Mouse (Mus musculus): ENCODE measurements around the gene Lpar1.

GRCm38 (mm10) chr4:58490374-58490773 lies 63.3 kb downstream of the Lpar1 start:
- no peak for TF ChIP-seq UBTF (IDR thresholded peaks at IDR 0.05; ENCODE audit: borderline replicate concordance, insufficient read depth, low read depth, low read length)
- no peak for TF ChIP-seq E2F4 (IDR thresholded peaks at IDR 0.05; ENCODE audit: borderline replicate concordance, low read depth, low read length)
- no peak for TF ChIP-seq CTCF (IDR thresholded peaks at IDR 0.05 in 2 of 3, conservative IDR thresholded peaks at IDR 0.05 in 1 of 3; ENCODE audit: control insufficient read depth in 1 of 3, insufficient read depth in 1 of 3, low read depth in 2 of 3, low read length in 3 of 3, poor library complexity in 1 of 3, severe bottlenecking in 1 of 3)
- TF ChIP-seq USF2 (IDR thresholded peaks at IDR 0.05; ENCODE audit: borderline replicate concordance in 1 of 2, insufficient read depth in 1 of 2, low read depth in 1 of 2, low read length in 2 of 2) = no peak
- TF ChIP-seq USF1 (IDR thresholded peaks at IDR 0.05; ENCODE audit: low read depth, low read length) = no peak
- TF ChIP-seq TBP (IDR thresholded peaks at IDR 0.05; ENCODE audit: low read depth, low read length) = no peak
- no peak for TF ChIP-seq ELF1 (IDR thresholded peaks at IDR 0.05; ENCODE audit: low read depth, low read length)
